Mouse (Mus musculus): ENCODE data around the gene Cirbp.
"Not testable (repeated sequence)": the region's sequence is repeated elsewhere in the genome, so short reads cannot be mapped to it uniquely, and the experiment has no call there.

The Cirbp gene

GRCm38 (mm10) chr10:80162716-80163299 is 3.0 kb upstream of the Cirbp start:
- Histone ChIP-seq H3K9me3 (ENCODE audit: low read length) (no peaks in the 10 kb centered on the region), H3K27me3 (ENCODE audit: insufficient read depth, low read length) (no peaks in the 10 kb centered on the region), H3K4me1 (replicated peaks; ENCODE audit: low read depth, low read length) (peaks cover 88% of the 10 kb centered on the region), H3K36me3 (ENCODE audit: insufficient read depth, low read length) (no peaks in the 10 kb centered on the region; the same call in 1 of the 2 replicates), H3K4me3 (replicated peaks; ENCODE audit: low read length) (no peak overlapping the region; the same call in 1 of the 2 replicates)
- TF ChIP-seq POU5F1 (IDR thresholded peaks at IDR 0.05; ENCODE audit: borderline replicate concordance, low read length) (no peak), NANOG (IDR thresholded peaks at IDR 0.05; ENCODE audit: borderline replicate concordance, low read length) (no peak), CTCF (conservative IDR thresholded peaks at IDR 0.05; ENCODE audit: low read length) (no peak)

DNA sequence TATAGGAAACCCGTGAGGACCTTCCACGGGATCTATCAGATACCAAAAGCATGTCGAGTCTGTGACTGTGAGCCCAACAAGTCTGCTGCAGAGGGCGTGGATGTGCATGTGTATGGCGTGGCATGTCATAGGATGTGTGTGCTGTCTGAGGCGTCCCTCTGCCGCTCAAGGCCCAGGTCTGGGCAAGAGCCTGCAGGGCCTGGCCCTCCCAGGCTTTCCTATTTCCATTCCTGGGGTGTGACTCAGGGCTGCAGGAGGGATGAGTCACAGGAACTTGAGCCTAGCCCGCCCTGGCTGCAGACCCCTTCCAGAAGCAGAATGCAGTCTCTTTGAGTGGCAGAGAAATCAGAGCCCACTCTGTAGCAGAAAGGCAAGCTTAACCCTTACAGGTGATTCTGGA is 2.1 kb upstream of the Cirbp start:
- Histone ChIP-seq H3K9me3 (ENCODE audit: low read length) (no peaks in the 10 kb centered on the region), H3K36me3 (ENCODE audit: insufficient read depth, low read length) (peaks cover 3% of the 10 kb centered on the region; the same call in 1 of the 2 replicates), H3K4me1 (replicated peaks; ENCODE audit: low read depth, low read length) (peaks cover 82% of the 10 kb centered on the region), H3K27me3 (ENCODE audit: insufficient read depth, low read length) (no peaks in the 10 kb centered on the region), H3K4me3 (replicated peaks; ENCODE audit: low read length) (peak overlapping the region; percentile 74)
- TF ChIP-seq NANOG (IDR thresholded peaks at IDR 0.05; ENCODE audit: borderline replicate concordance, low read length) (no peak), CTCF (conservative IDR thresholded peaks at IDR 0.05; ENCODE audit: low read length) (no peak)

- TF ChIP-seq POU5F1 (IDR thresholded peaks at IDR 0.05; ENCODE audit: borderline replicate concordance, low read length) (no peak), NANOG (IDR thresholded peaks at IDR 0.05; ENCODE audit: borderline replicate concordance, low read length) (no peak), CTCF (conservative IDR thresholded peaks at IDR 0.05; ENCODE audit: low read length) (no peak)
- Histone ChIP-seq H3K4me3 (replicated peaks; ENCODE audit: low read length) (peak overlapping the region; percentile 74), H3K36me3 (ENCODE audit: insufficient read depth, low read length) (peaks cover 8% of the 10 kb centered on the region), H3K9me3 (ENCODE audit: low read length) (no peaks in the 10 kb centered on the region), H3K4me1 (replicated peaks; ENCODE audit: low read depth, low read length) (peaks cover 82% of the 10 kb centered on the region), H3K27me3 (ENCODE audit: insufficient read depth, low read length) (no peaks in the 10 kb centered on the region)
These were observed 1.4 kb upstream of the Cirbp start for GRCm38 (mm10) chr10:80164161-80164997.

DNA sequence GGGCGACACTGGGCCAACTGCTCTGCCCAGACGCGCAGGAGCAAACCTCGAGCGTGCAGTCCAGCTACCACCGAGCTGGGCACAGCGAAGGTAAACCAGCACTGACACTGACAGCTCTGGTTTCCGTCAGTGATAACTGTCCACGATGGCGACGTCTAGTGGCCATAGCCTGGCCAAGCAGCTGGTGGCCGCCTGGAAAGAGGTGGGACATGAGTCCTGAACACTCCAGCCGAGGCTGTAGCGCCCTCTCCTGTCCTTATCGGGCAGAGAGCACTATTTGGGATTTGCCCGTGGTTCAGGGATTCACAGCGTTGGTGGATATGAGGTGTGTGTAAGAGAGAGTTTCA is 814 bp upstream of the Cirbp start:
- no peaks in the 10 kb centered on the region for H3K27me3 ChIP-seq (ENCODE audit: insufficient read depth, low read length)
- H3K9me3 ChIP-seq (ENCODE audit: low read length): no peaks in the 10 kb centered on the region
- peaks cover 14% of the 10 kb centered on the region for H3K36me3 ChIP-seq (ENCODE audit: insufficient read depth, low read length)
- TF ChIP-seq CTCF (conservative IDR thresholded peaks at IDR 0.05; ENCODE audit: low read length) (peak; percentile 96), NANOG (IDR thresholded peaks at IDR 0.05; ENCODE audit: borderline replicate concordance, low read length) (no peak)
- peaks cover 85% of the 10 kb centered on the region for H3K4me1 ChIP-seq (replicated peaks; ENCODE audit: low read depth, low read length)
- H3K4me3 ChIP-seq (replicated peaks; ENCODE audit: low read length): peak overlapping the region; percentile 74

DNA sequence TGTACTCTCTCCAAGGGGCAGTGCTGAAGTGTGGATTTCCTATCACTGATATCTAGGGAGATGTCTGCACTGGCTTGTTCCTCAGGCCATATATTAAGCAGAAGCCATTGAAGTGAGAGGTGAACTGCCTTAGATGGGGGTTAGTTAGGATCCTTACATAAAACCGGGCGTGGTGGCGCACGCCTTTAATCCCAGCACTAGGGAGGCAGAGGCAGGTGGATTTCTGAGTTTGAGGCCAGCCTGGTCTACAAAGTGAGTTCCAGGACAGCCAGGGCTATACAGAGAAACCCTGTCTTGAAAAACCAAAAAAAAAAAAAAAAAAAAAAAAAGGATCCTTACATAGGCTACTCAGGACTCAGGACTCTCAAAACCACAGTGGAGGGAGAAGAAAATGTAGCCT is 351 bp downstream of the Cirbp start:
- Histone ChIP-seq H3K36me3 (ENCODE audit: insufficient read depth, low read length) (peaks cover 26% of the 10 kb centered on the region), H3K4me3 (replicated peaks; ENCODE audit: low read length) (peak overlapping the region; percentile 74), H3K4me1 (replicated peaks; ENCODE audit: low read depth, low read length) (peaks cover 87% of the 10 kb centered on the region)
- H3K9me3 ChIP-seq (ENCODE audit: low read length); H3K27me3 ChIP-seq (ENCODE audit: insufficient read depth, low read length): not testable (repeated sequence)

DNA sequence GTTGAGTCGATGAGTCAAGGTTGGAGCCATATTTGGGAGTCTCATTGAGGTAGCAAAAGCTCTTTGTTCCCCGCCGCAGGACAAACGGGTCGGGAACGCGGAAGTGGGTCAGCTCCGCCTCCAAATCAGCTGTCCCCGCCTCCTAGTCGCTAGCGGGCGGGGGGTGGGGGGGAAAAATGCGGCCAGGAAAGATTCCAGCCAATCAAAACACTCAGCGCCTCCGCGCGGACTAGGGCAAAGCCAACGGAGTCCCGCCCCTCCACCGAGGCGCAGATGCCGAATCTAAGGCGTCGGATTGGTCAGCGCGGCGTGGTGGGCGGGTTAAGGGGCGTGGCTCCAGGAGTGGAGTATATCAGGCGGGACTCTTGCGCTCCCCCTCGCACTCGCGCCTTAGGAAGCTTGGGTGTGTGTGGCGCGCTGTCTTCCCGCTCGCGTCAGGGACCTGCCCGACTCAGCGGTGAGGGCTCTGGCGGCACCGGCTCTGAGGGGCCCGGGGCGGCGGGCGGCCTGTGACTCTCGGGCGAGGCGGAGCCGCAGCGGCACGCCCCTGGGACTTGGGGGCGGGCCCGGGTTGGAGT is 1.8 kb downstream of the Cirbp start:
- peaks cover 87% of the 10 kb centered on the region for H3K4me1 ChIP-seq (replicated peaks; ENCODE audit: low read depth, low read length)
- peak overlapping the region; percentile 95 for H3K4me3 ChIP-seq (replicated peaks; ENCODE audit: low read length)
- peaks cover 39% of the 10 kb centered on the region for H3K36me3 ChIP-seq (ENCODE audit: insufficient read depth, low read length)
- TF ChIP-seq POU5F1 (IDR thresholded peaks at IDR 0.05; ENCODE audit: borderline replicate concordance, low read length) (no peak), CTCF (conservative IDR thresholded peaks at IDR 0.05; ENCODE audit: low read length) (no peak)
- no peaks in the 10 kb centered on the region for H3K27me3 ChIP-seq (ENCODE audit: insufficient read depth, low read length)
- H3K9me3 ChIP-seq (ENCODE audit: low read length): no peaks in the 10 kb centered on the region

- Histone ChIP-seq H3K4me1 (replicated peaks; ENCODE audit: low read depth, low read length) (peaks cover 81% of the 10 kb centered on the region), H3K9me3 (ENCODE audit: low read length) (no peaks in the 10 kb centered on the region), H3K36me3 (ENCODE audit: insufficient read depth, low read length) (peaks cover 39% of the 10 kb centered on the region), H3K27me3 (ENCODE audit: insufficient read depth, low read length) (no peaks in the 10 kb centered on the region), H3K4me3 (replicated peaks; ENCODE audit: low read length) (peak overlapping the region; percentile 95)
- TF ChIP-seq NANOG (IDR thresholded peaks at IDR 0.05; ENCODE audit: borderline replicate concordance, low read length) (no peak), CTCF (conservative IDR thresholded peaks at IDR 0.05; ENCODE audit: low read length) (no peak), POU5F1 (IDR thresholded peaks at IDR 0.05; ENCODE audit: borderline replicate concordance, low read length) (no peak)
These were observed 2.4 kb downstream of the Cirbp start for GRCm38 (mm10) chr10:80168038-80168661.

DNA sequence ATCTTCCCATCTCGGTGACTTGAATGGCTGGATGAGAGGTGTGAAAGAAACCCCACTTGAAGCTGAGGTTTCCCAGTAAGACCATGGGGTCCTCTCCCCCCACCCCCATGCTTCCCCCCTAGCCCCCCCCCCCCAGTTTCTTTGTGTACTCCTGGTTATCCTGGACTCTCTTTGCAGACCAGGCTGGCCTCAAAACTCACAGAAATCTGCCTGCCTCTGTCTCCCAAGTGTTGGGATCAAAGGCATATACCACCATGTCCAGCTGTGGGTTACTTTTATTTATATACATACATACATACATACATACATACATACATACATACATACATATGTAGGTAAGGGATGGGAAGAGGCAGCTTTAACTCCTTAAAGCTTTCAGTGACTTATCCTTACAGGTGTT is 3.3 kb downstream of the Cirbp start:
- Histone ChIP-seq H3K9me3 (ENCODE audit: low read length) (no peaks in the 10 kb centered on the region), H3K36me3 (ENCODE audit: insufficient read depth, low read length) (peaks cover 40% of the 10 kb centered on the region), H3K4me3 (replicated peaks; ENCODE audit: low read length) (peak overlapping the region; percentile 95), H3K4me1 (replicated peaks; ENCODE audit: low read depth, low read length) (peaks cover 80% of the 10 kb centered on the region), H3K27me3 (ENCODE audit: insufficient read depth, low read length) (no peaks in the 10 kb centered on the region)
- no peak for TF ChIP-seq CTCF (conservative IDR thresholded peaks at IDR 0.05; ENCODE audit: low read length)
- TF ChIP-seq POU5F1 (IDR thresholded peaks at IDR 0.05; ENCODE audit: borderline replicate concordance, low read length): no peak
- no peak for TF ChIP-seq NANOG (IDR thresholded peaks at IDR 0.05; ENCODE audit: borderline replicate concordance, low read length)

Measured in E14TG2a.4 (cell line).